Mouse (Mus musculus) gastrocnemius, postnatal 25 days (tissue): Measurements from ENCODE around the gene Ing4. TPM values are rescaled to one million over a fixed set of nuclear protein-coding genes. Genes with fewer than 3 reads are reported as not detected.
"Not testable (repeated sequence)": the region's sequence is repeated elsewhere in the genome, so short reads cannot be mapped to it uniquely, and the experiment has no call there.

Experiments used
- DNase-seq: peaks from one replicate; pipeline ENCODE4 v3.0.0; 2022
- long read RNA-seq, 2 experiments: library from polyadenylated mRNA; stranded (forward); transcript quantifications; one replicate each; pipeline ENCODE4 v2.0.0; 2021
- total RNA-seq, 2 experiments: library from RNA; stranded (reverse); gene quantifications; 1 replicate in 1 of 2; 2 replicates in 1 of 2; pipeline ENCODE4 v1.2.3; 2021

Gene Ing4
- 10 to 100 TPM; 24.2 to 29.1 TPM for total RNA-seq
- long read RNA-seq, experiment 1, transcript Ing4-201 (8 exons, 1,629 nt), result major isoform, 17 of 36 reads
- long read RNA-seq, experiment 1, partial matches to known transcripts, result 7 of 36 reads
- long read RNA-seq, experiment 1, other reads (novel, unspliced or antisense), result 10 of 36 reads
- long read RNA-seq, experiment 2, transcript Ing4-201 (8 exons, 1,629 nt), result major isoform, 21 of 35 reads
- long read RNA-seq, experiment 2, partial matches to known transcripts, result 1 of 35 reads
- long read RNA-seq, experiment 2, other reads (novel, unspliced or antisense), result 13 of 35 reads

GRCm38 (mm10) chr6:125039533-125040153, at the start of gene Ing4:
Gene Ing4 (plus strand): TSS chr6:125039760.
- DNase-seq, result peak; percentile 89

- DNase-seq, result no peak
Measured at GRCm38 (mm10) chr6:124992241-124992640, 47.3 kb upstream of the Ing4 start.

- no peak for DNase-seq
Measured at GRCm38 (mm10) chr6:124993365-124993764, 46.2 kb upstream of the Ing4 start.

GRCm38 (mm10) chr6:124993876-124994275, 45.7 kb upstream of the Ing4 start:
- DNase-seq, result no peak

- no peak for DNase-seq
Measured at GRCm38 (mm10) chr6:124995246-124995645, 44.3 kb upstream of the Ing4 start.

- DNase-seq, result no peak
Measured at GRCm38 (mm10) chr6:124995831-124996403, 43.6 kb upstream of the Ing4 start.

GRCm38 (mm10) chr6:124996551-124997501, 42.7 kb upstream of the Ing4 start, which contains the start of gene Pianp:
Gene Pianp (plus strand): TSS chr6:124996694.
- DNase-seq, result peak; percentile 42

- no peak for DNase-seq
Measured at GRCm38 (mm10) chr6:124998066-124998465, 41.5 kb upstream of the Ing4 start.

- DNase-seq, result no peak
Measured at GRCm38 (mm10) chr6:124999091-124999490, 40.5 kb upstream of the Ing4 start.

GRCm38 (mm10) chr6:124999546-124999945, 40.0 kb upstream of the Ing4 start:
- no peak for DNase-seq

GRCm38 (mm10) chr6:125003706-125004105, 35.9 kb upstream of the Ing4 start:
- no peak for DNase-seq

GRCm38 (mm10) chr6:125005086-125005485, 34.5 kb upstream of the Ing4 start:
- DNase-seq, result no peak

- no peak for DNase-seq
Measured at GRCm38 (mm10) chr6:125008060-125008459, 31.5 kb upstream of the Ing4 start.

- peak; percentile 98 for DNase-seq
Measured at GRCm38 (mm10) chr6:125008586-125009128, 30.9 kb upstream of the Ing4 start.

GRCm38 (mm10) chr6:125009129-125009180, 30.6 kb upstream of the Ing4 start, which contains the start of gene Zfp384:
Gene Zfp384 (plus strand): TSS chr6:125009145.
- DNase-seq, result no peak

- DNase-seq, result peak; percentile 87
Measured at GRCm38 (mm10) chr6:125009181-125010073, 30.1 kb upstream of the Ing4 start.

GRCm38 (mm10) chr6:125017682-125018081, 21.9 kb upstream of the Ing4 start:
- DNase-seq, result no peak

GRCm38 (mm10) chr6:125030532-125030931, 9.0 kb upstream of the Ing4 start:
- not testable (repeated sequence) for DNase-seq

GRCm38 (mm10) chr6:125031604-125032003, 8.0 kb upstream of the Ing4 start:
- DNase-seq, result no peak

GRCm38 (mm10) chr6:125038666-125039065, 894 bp upstream of the Ing4 start:
- DNase-seq, result no peak

- no peak for DNase-seq
Measured at GRCm38 (mm10) chr6:125039131-125039530, 429 bp upstream of the Ing4 start.

- DNase-seq, result no peak
Measured at GRCm38 (mm10) chr6:125040221-125040620, 661 bp downstream of the Ing4 start.
